Mouse (Mus musculus) heart, postnatal 0 days (tissue): ENCODE data around the gene Reln. TPM values are rescaled to one million over a fixed set of nuclear protein-coding genes. Genes with fewer than 3 reads are reported as not detected.

ENCODE experiments used
- ATAC-seq: fragments of 200-750 bp; cut with Nextera tagmentation; 2 replicates; pipeline ENCODE4 v1.8.0; 2017; ENCODE audit warnings: low read depth, moderate number of reproducible peaks, moderate library complexity; ENCODE audit not compliant: insufficient read depth
- DNase-seq: peaks from one replicate; pipeline ENCODE4 v3.0.0-alpha.2; 2016; ENCODE audit warnings: low spot score
- H3K27ac ChIP-seq: fragments of 300-500 bp; sonication (generic); 2 replicates; pipeline ENCODE4 v1.5.1; 2014; ENCODE audit warnings: low read depth, mild to moderate bottlenecking
- H3K27me3 ChIP-seq: fragments of 300-500 bp; sonication (generic); 2 replicates; pipeline ENCODE4 v1.6.1; 2014; ENCODE audit warnings: low read length, mixed read lengths; ENCODE audit not compliant: control insufficient read depth, insufficient read depth
- H3K36me3 ChIP-seq: fragments of 300-500 bp; sonication (generic); replicated peaks from 2 replicates; pipeline ENCODE4 v1.6.1; 2014; ENCODE audit warnings: low read length, mixed read lengths; ENCODE audit not compliant: control insufficient read depth, insufficient read depth
- H3K4me1 ChIP-seq: fragments of 300-500 bp; sonication (generic); 2 replicates; pipeline ENCODE4 v1.6.1; 2014; ENCODE audit warnings: antibody characterized with exemption; ENCODE audit not compliant: control insufficient read depth, insufficient read depth
- H3K4me2 ChIP-seq: fragments of 300-500 bp; sonication (generic); 2 replicates; pipeline ENCODE4 v1.6.1; 2014; ENCODE audit warnings: low read depth, mild to moderate bottlenecking, low read length, moderate library complexity
- H3K4me3 ChIP-seq: fragments of 300-500 bp; sonication (generic); 2 replicates; pipeline ENCODE4 v1.5.1; 2014; ENCODE audit warnings: low read depth, low read length
- H3K9ac ChIP-seq: fragments of 300-500 bp; sonication (generic); replicated peaks from 2 replicates; pipeline ENCODE4 v1.6.1; 2014; ENCODE audit warnings: low read depth, low read length, mixed read lengths
- H3K9me3 ChIP-seq: fragments of 300-500 bp; sonication (generic); replicated peaks from 2 replicates; pipeline ENCODE4 v1.6.1; 2016; ENCODE audit warnings: low read length; ENCODE audit not compliant: control insufficient read depth
- CTCF ChIP-seq: IDR thresholded peaks from 2 replicates; pipeline ENCODE4 v1.5.1; 2016; ENCODE audit warnings: antibody characterized with exemption, control low read depth, low read depth
- EP300 ChIP-seq: IDR thresholded peaks from 2 replicates; pipeline ENCODE4 v1.6.1; 2016; ENCODE audit warnings: antibody characterized with exemption, low read depth
- WGBS: fragments of 180-500 bp; shearing (Covaris S2); extraction: QIAGEN DNeasy Blood & Tissue Kit; methylation state at CpG from one replicate; pipeline ENCODE4 v1.1.7; 2014; 5-methylcytosine and 5-hydroxymethylcytosine counted together
- polyA plus RNA-seq: library from polyadenylated mRNA; unstranded; fragments of >200 nt; fragmentation: Nextera tagmentation; extraction: Ambion mirVana; gene quantifications from 2 replicates; pipeline ENCODE4 v1.2.1, GENCODE M21; 2015
- total RNA-seq: library from RNA; depleted of rRNA; stranded (reverse); fragments of >200 nt; gene quantifications from 2 replicates; pipeline ENCODE4 v1.2.3, GENCODE M21; 2014; ENCODE audit warnings: low replicate concordance; rRNA removed

Gene Reln
- total and polyA plus RNA-seq, 2 experiments from 2014 or later: 1.00 to 14.4 TPM

DNA sequence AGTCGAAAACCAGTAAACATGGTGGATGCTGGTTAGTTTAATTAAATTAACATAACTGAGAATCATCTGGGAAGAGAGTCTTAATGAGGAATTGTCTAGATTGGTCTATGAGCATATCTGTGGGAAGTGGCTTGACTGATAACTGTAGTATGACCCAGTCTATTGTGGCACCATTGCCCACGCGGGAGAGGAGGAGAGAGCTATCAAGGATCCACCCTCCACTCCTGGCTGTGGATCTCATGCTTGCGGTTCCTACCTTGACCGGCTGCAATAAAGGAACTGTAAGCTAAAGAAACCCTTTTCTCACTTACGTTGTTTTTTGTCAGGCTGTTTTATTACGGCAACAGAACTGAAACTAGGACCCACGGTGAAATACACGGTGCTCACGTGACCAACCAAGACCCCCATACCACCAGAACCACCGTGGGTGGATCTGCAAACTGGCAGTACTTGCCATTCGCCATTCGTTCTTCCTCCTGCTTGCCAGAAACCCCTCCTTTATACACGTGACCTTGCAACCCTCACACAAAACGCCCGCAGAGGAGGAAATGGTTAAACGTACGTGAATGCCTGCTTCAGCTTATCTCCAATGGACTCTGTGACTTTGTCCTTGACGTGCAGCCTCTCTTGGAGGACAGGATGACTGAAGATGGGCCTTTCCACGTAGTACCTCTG lies 497.7 kb downstream of the Reln start:
- no peaks in the 10 kb centered on the region for H3K27me3 ChIP-seq
- no peak overlapping the region for H3K9ac ChIP-seq
- no peaks in the 10 kb centered on the region for H3K4me1 ChIP-seq
- TF ChIP-seq EP300 (no peak), CTCF (no peak)
- no peak for DNase-seq
- WGBS: 65% methylated on average over 20 of the region's 20 CpGs
- H3K4me2 ChIP-seq: no peak overlapping the region
- H3K9me3 ChIP-seq: no peaks in the 10 kb centered on the region
- ATAC-seq: no peak
- H3K36me3 ChIP-seq: no peaks in the 10 kb centered on the region
- H3K27ac ChIP-seq: no peak overlapping the region
- no peak overlapping the region for H3K4me3 ChIP-seq

GRCm38 (mm10) chr5:21844676-21845075 lies 499.8 kb downstream of the Reln start:
- ATAC-seq: no peak
- H3K4me1 ChIP-seq: no peaks in the 10 kb centered on the region

More at GRCm38 (mm10) chr5:21844676-21845075, 499.8 kb downstream of the Reln start:
- Histone ChIP-seq H3K36me3 (no peaks in the 10 kb centered on the region), H3K4me2 (no peak overlapping the region), H3K9me3 (no peaks in the 10 kb centered on the region), H3K9ac (no peak overlapping the region), H3K27ac (no peak overlapping the region), H3K4me3 (no peak overlapping the region), H3K27me3 (no peaks in the 10 kb centered on the region)
- no peak for DNase-seq
- 60% methylated on average over 4 of the region's 4 CpGs for WGBS
- TF ChIP-seq CTCF (0 out of 2 replicates have a peak, but pooled peaks have one; percentile 2), EP300 (no peak)

Other genes starting within 250 kb of the Reln start
- gene Orc5, start 205.7 kb upstream of the Reln start, total RNA-seq: 13.3 and 24.0 TPM in 2 replicates
- gene Orc5, start 205.7 kb upstream of the Reln start, polyA plus RNA-seq: 21.1 and 21.7 TPM in 2 replicates